In genomic region chr4:145286369-145287120, GRCm38 (mm10) we compare ENCODE assay signal across 8 mouse cellular contexts. TPM values are rescaled to one million over a fixed set of nuclear protein-coding genes. Genes with fewer than 3 reads are reported as not detected.
DNase-seq lines count a peak whose midpoint lies in the region; ATAC-seq and TF ChIP-seq lines count a peak whose summit lies in the region.

No protein-coding gene starts in this region.

- peak; percentile 54 for DNase-seq in MEL-GATA-1-ER (ENCODE audit: extremely low read depth, low read depth)
- DNase-seq in c-Kit-positive CD71-negative TER-119-negative erythroid progenitor cells, embryonic 14.5 days (ENCODE audit: low read depth) = peak; percentile 80
- peak; percentile 59 for DNase-seq in hindbrain, embryonic 10.5 days (ENCODE audit: low spot score)
- peak; percentile 55 to 89 for DNase-seq in layer of hippocampus, adult 18-20 months (ENCODE audit: low spot score in 2 of 2)
- DNase-seq in liver, postnatal 0 days = peak; percentile 78
- DNase-seq in thymus, postnatal 25 days = peak; percentile 75

- TF ChIP-seq CTCF in liver, postnatal 0 days (IDR thresholded peaks at IDR 0.05; ENCODE audit: low read depth) = peak; percentile 89

- no peak overlapping the region for H3K4me2 ChIP-seq in forebrain, embryonic 15.5 days (replicated peaks)
- no peak overlapping the region for H3K4me2 ChIP-seq in liver, postnatal 0 days (ENCODE audit: low read depth, low read length)
- H3K4me2 ChIP-seq in neural tube, embryonic 14.5 days (ENCODE audit: low read depth, low read length) = no peak overlapping the region

- TF ChIP-seq EP300 in liver, postnatal 0 days (IDR thresholded peaks at IDR 0.05; ENCODE audit: low read depth) = no peak

- H3K4me3 ChIP-seq in forebrain, embryonic 15.5 days = no peak overlapping the region
- H3K4me3 ChIP-seq in hindbrain, embryonic 10.5 days = no peak overlapping the region
- H3K4me3 ChIP-seq in liver, postnatal 0 days (ENCODE audit: low read depth, low read length) = no peak overlapping the region
- H3K4me3 ChIP-seq in neural tube, embryonic 14.5 days (ENCODE audit: low read depth, low read length) = no peak overlapping the region

- ATAC-seq in forebrain, embryonic 15.5 days (replicated peaks) = peak; percentile 74
- ATAC-seq in liver, postnatal 0 days = peak; percentile 85
- ATAC-seq in neural tube, embryonic 14.5 days (ENCODE audit: low read depth) = peak; percentile 80

- H3K4me1 ChIP-seq in forebrain, embryonic 15.5 days = no peaks in the 10 kb centered on the region
- no peaks in the 10 kb centered on the region for H3K4me1 ChIP-seq in hindbrain, embryonic 10.5 days (replicated peaks)
- H3K4me1 ChIP-seq in liver, postnatal 0 days (ENCODE audit: insufficient read depth) = no peaks in the 10 kb centered on the region
- no peaks in the 10 kb centered on the region for H3K4me1 ChIP-seq in neural tube, embryonic 14.5 days (ENCODE audit: control insufficient read depth, insufficient read depth, low read length)

- no peaks in the 10 kb centered on the region for H3K36me3 ChIP-seq in forebrain, embryonic 15.5 days
- no peaks in the 10 kb centered on the region for H3K36me3 ChIP-seq in hindbrain, embryonic 10.5 days
- no peaks in the 10 kb centered on the region for H3K36me3 ChIP-seq in liver, postnatal 0 days (replicated peaks; ENCODE audit: insufficient read depth, low read length)
- H3K36me3 ChIP-seq in neural tube, embryonic 14.5 days (ENCODE audit: control insufficient read depth, insufficient read depth, low read length) = no peaks in the 10 kb centered on the region

- H3K27me3 ChIP-seq in forebrain, embryonic 15.5 days = no peaks in the 10 kb centered on the region
- no peaks in the 10 kb centered on the region for H3K27me3 ChIP-seq in hindbrain, embryonic 10.5 days (ENCODE audit: insufficient read depth, poor library complexity, severe bottlenecking)
- H3K27me3 ChIP-seq in liver, postnatal 0 days (ENCODE audit: insufficient read depth, low read length) = no peaks in the 10 kb centered on the region
- no peaks in the 10 kb centered on the region for H3K27me3 ChIP-seq in neural tube, embryonic 14.5 days (ENCODE audit: control insufficient read depth, insufficient read depth, low read length)

- H3K27ac ChIP-seq in forebrain, embryonic 15.5 days (replicated peaks) = no peak overlapping the region
- H3K27ac ChIP-seq in hindbrain, embryonic 10.5 days = no peak overlapping the region
- H3K27ac ChIP-seq in liver, postnatal 0 days (ENCODE audit: low read depth) = no peak overlapping the region
- H3K27ac ChIP-seq in neural tube, embryonic 14.5 days (ENCODE audit: low read depth, low read length) = no peak overlapping the region

- no peaks in the 10 kb centered on the region for H3K9me3 ChIP-seq in forebrain, embryonic 15.5 days
- no peaks in the 10 kb centered on the region for H3K9me3 ChIP-seq in hindbrain, embryonic 10.5 days
- H3K9me3 ChIP-seq in liver, postnatal 0 days (ENCODE audit: low read length) = no peaks in the 10 kb centered on the region
- no peaks in the 10 kb centered on the region for H3K9me3 ChIP-seq in neural tube, embryonic 14.5 days (ENCODE audit: control insufficient read depth, low read length)

- no peak overlapping the region for H3K9ac ChIP-seq in forebrain, embryonic 15.5 days (replicated peaks)
- no peak overlapping the region for H3K9ac ChIP-seq in liver, postnatal 0 days (replicated peaks)
- no peak overlapping the region for H3K9ac ChIP-seq in neural tube, embryonic 14.5 days (replicated peaks; ENCODE audit: low read depth, low read length)

- WGBS in forebrain, embryonic 15.5 days = 46% methylated on average over 4 of the region's 4 CpGs
- WGBS in hindbrain, embryonic 10.5 days = 53% methylated on average over 4 of the region's 4 CpGs
- WGBS in liver, postnatal 0 days (ENCODE audit: insufficient replicate concordance) = 43% methylated on average over 4 of the region's 4 CpGs
- 48% methylated on average over 4 of the region's 4 CpGs for WGBS in neural tube, embryonic 14.5 days

RNA-seq across cellular contexts. Expression of gene Tnfrsf8, which starts 28.4 kb away (rescaled TPM):
- polyA plus RNA-seq in forebrain, embryonic 15.5 days (2015; fragmentation: Nextera tagmentation; extraction: Ambion mirVana) = 0.09 and 0.38 TPM in 2 replicates
- 0.08 and 0.09 TPM in 2 replicates for polyA plus RNA-seq in hindbrain, embryonic 10.5 days (2016; fragmentation: Nextera tagmentation; extraction: Ambion mirVana)
- total RNA-seq in layer of hippocampus, adult 18-20 months (2021) = 1 to 10 TPM; 1.1 to 1.2 TPM
- 0.07 and 0.09 TPM in 2 replicates for polyA plus RNA-seq in liver, postnatal 0 days (2015; fragmentation: Nextera tagmentation; extraction: Ambion mirVana)
- polyA plus RNA-seq in neural tube, embryonic 14.5 days (2014; fragmentation: Nextera tagmentation; extraction: Ambion mirVana) = not detected in 2 replicates

RNA-seq across cellular contexts. Expression of gene Tnfrsf1b, which starts 39.9 kb away (rescaled TPM):
- 1.8 and 2.5 TPM in 2 replicates for polyA plus RNA-seq in forebrain, embryonic 15.5 days (2015; fragmentation: Nextera tagmentation; extraction: Ambion mirVana)
- polyA plus RNA-seq in hindbrain, embryonic 10.5 days (2016; fragmentation: Nextera tagmentation; extraction: Ambion mirVana) = 2.8 and 3.1 TPM in 2 replicates
- total RNA-seq in layer of hippocampus, adult 18-20 months (2021) = 1 to 10 TPM; 2.8 to 3.4 TPM
- 7.2 and 9.4 TPM in 2 replicates for polyA plus RNA-seq in liver, postnatal 0 days (2015; fragmentation: Nextera tagmentation; extraction: Ambion mirVana)
- 3.6 and 4.6 TPM in 2 replicates for polyA plus RNA-seq in neural tube, embryonic 14.5 days (2014; fragmentation: Nextera tagmentation; extraction: Ambion mirVana)
